Mouse (Mus musculus): ENCODE measurements around the gene Treml2. TPM values are rescaled to one million over a fixed set of nuclear protein-coding genes. Genes with fewer than 3 reads are reported as not detected.
A peak's percentile ranks its signal among the peaks of the same experiment; 100 is the strongest.

The Treml2 gene
- polyA plus RNA-seq, 1 experiment from 2014 or later: 0.29 TPM

DNA sequence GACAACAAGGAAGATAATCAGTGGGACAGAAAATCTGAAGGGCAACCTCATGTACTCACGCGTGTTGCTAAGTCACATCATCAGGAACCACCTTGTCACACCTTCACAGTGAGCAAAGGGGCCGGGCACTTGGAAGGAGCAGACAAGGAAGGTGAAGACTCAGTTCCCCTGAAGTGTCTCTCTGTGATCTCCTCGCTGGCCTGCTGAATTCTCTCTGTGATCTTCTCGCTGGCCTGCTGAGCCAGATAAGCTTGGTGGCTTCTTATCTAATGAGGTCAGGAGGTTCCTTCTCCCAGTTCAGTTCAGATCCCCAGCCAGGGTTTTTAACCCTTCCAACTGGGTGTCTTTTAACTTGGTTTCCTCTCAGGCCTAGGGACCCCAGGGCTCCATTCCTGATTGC, 27.1 kb upstream of the Treml2 start:
- WGBS: 73% methylated on average over 5 of the region's 5 CpGs
- Histone ChIP-seq H3K4me3 (replicated peaks) (no peak overlapping the region), H3K9ac (no peak overlapping the region), H3K4me1 (no peaks in the 10 kb centered on the region), H3K27me3 (no peaks in the 10 kb centered on the region), H3K27ac (no peak overlapping the region), H3K9me3 (replicated peaks) (no peaks in the 10 kb centered on the region), H3K4me2 (no peak overlapping the region), H3K36me3 (no peaks in the 10 kb centered on the region)
- 0 out of 2 replicates have a peak, but pooled peaks have one; percentile 56 for ATAC-seq (replicated peaks; ENCODE audit: low FRiP score)

- WGBS: 94% methylated on average over 4 of the region's 4 CpGs
- no peak overlapping the region for H3K9ac ChIP-seq
- no peaks in the 10 kb centered on the region for H3K36me3 ChIP-seq
- no peaks in the 10 kb centered on the region for H3K4me1 ChIP-seq
- no peaks in the 10 kb centered on the region for H3K9me3 ChIP-seq (replicated peaks)
- H3K27me3 ChIP-seq: no peaks in the 10 kb centered on the region
- ATAC-seq (replicated peaks; ENCODE audit: low FRiP score): no peak
- H3K4me2 ChIP-seq: no peak overlapping the region
- H3K4me3 ChIP-seq (replicated peaks): no peak overlapping the region
- no peak overlapping the region for H3K27ac ChIP-seq
Observed at GRCm38 (mm10) chr17:48272598-48272997, 26.7 kb upstream of the Treml2 start.

GRCm38 (mm10) chr17:48274098-48274497, 25.2 kb upstream of the Treml2 start:
- 81% methylated on average over 4 of the region's 4 CpGs for WGBS
- no peak for ATAC-seq (replicated peaks; ENCODE audit: low FRiP score)
- Histone ChIP-seq H3K4me3 (replicated peaks) (no peak overlapping the region), H3K27ac (no peak overlapping the region), H3K9me3 (replicated peaks) (no peaks in the 10 kb centered on the region), H3K4me2 (no peak overlapping the region), H3K27me3 (no peaks in the 10 kb centered on the region), H3K4me1 (no peaks in the 10 kb centered on the region), H3K9ac (no peak overlapping the region), H3K36me3 (no peaks in the 10 kb centered on the region)

DNA sequence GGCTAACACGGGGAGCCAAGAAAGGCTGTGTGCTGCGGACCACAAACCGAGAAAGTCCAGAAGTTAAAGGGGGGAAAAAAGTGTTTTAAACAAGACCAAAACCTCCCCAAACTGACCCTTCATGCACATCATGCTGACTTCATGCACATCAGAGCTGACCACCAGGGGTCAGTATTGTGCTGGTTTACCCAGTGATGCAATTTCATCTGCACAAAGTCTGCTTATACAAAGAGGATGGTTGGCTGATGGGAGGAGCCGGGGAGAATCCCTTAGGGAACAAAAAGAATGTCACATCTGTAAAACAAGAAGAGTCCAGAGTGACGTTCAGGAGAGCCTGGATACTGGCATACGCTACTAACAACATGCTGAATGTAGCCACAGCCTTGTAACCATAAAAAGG, 24.4 kb upstream of the Treml2 start:
- Histone ChIP-seq H3K36me3 (no peaks in the 10 kb centered on the region), H3K27ac (no peak overlapping the region), H3K27me3 (no peaks in the 10 kb centered on the region), H3K9me3 (replicated peaks) (no peaks in the 10 kb centered on the region), H3K4me1 (no peaks in the 10 kb centered on the region), H3K9ac (no peak overlapping the region), H3K4me3 (replicated peaks) (no peak overlapping the region), H3K4me2 (no peak overlapping the region)
- no peak for ATAC-seq (replicated peaks; ENCODE audit: low FRiP score)
- WGBS: 34% methylated on average over 6 of the region's 6 CpGs

GRCm38 (mm10) chr17:48275736-48276135, 23.6 kb upstream of the Treml2 start:
- Histone ChIP-seq H3K36me3 (no peaks in the 10 kb centered on the region), H3K4me2 (no peak overlapping the region), H3K4me3 (replicated peaks) (no peak overlapping the region), H3K9me3 (replicated peaks) (no peaks in the 10 kb centered on the region), H3K4me1 (0 out of 2 replicates have a peak, but pooled peaks cover under 1% of the 10 kb centered on the region), H3K9ac (no peak overlapping the region), H3K27ac (no peak overlapping the region), H3K27me3 (no peaks in the 10 kb centered on the region)
- no peak for ATAC-seq (replicated peaks; ENCODE audit: low FRiP score)
- 65% methylated on average over 7 of the region's 7 CpGs for WGBS

- Histone ChIP-seq H3K9ac (no peak overlapping the region), H3K4me1 (peaks cover 15% of the 10 kb centered on the region), H3K9me3 (replicated peaks) (no peaks in the 10 kb centered on the region), H3K27ac (no peak overlapping the region), H3K27me3 (no peaks in the 10 kb centered on the region), H3K4me3 (replicated peaks) (no peak overlapping the region), H3K4me2 (no peak overlapping the region), H3K36me3 (no peaks in the 10 kb centered on the region)
- ATAC-seq (replicated peaks; ENCODE audit: low FRiP score): no peak
Observed at GRCm38 (mm10) chr17:48278381-48278780, 20.9 kb upstream of the Treml2 start.

- WGBS: 78% methylated on average over 4 of the region's 4 CpGs
- Histone ChIP-seq H3K4me2 (no peak overlapping the region), H3K27ac (no peak overlapping the region), H3K4me1 (peaks cover 15% of the 10 kb centered on the region), H3K4me3 (replicated peaks) (no peak overlapping the region), H3K36me3 (no peaks in the 10 kb centered on the region), H3K9me3 (replicated peaks) (no peaks in the 10 kb centered on the region), H3K9ac (no peak overlapping the region), H3K27me3 (no peaks in the 10 kb centered on the region)
- no peak for ATAC-seq (replicated peaks; ENCODE audit: low FRiP score)
Observed at GRCm38 (mm10) chr17:48279002-48279401, 20.3 kb upstream of the Treml2 start.

DNA sequence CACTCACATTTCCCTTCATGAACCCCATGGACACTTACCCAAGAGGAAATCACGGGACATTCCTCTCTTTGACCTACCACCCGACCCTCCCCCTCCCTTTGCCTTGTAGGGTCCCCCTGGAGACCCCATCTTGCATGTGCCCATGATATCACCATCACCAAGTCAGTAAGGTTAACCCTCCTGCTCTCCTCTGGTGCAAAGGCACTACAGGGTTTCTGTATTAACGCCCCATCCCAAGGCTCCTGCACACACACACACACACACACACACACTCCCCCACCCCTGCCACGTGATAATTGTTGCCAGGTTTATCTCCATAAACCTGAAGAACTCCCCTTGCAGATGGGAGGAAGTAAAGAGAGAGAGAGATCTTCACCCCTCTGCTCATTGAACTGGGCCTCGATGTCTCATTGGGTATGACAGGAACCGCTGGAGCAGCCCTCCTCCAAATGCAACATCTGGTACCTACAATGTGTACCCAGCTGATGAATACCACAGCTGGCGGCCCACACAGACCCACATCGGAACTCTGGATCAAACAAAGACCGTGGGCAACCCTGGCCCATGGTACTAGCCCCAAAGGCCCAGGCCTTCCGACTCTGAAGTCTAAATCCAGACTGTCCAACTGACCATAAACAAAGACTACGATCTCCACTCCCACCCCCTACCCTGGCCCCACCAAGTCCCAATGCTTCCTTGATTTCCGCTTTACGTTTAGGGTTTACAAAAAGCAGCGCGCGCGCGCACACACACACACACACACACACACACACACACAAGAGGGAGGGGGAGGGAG, 18.2 kb upstream of the Treml2 start:
- H3K27me3 ChIP-seq: no peaks in the 10 kb centered on the region
- ATAC-seq (replicated peaks; ENCODE audit: low FRiP score): peak; percentile 70; the same call in 1 of the 2 replicates
- no peaks in the 10 kb centered on the region for H3K9me3 ChIP-seq (replicated peaks)
- no peaks in the 10 kb centered on the region for H3K36me3 ChIP-seq
- no peak overlapping the region for H3K9ac ChIP-seq
- WGBS: 37% methylated on average over 18 of the region's 18 CpGs
- peak overlapping the region; percentile 32 for H3K4me3 ChIP-seq (replicated peaks)
- H3K27ac ChIP-seq: peak overlapping the region; percentile 70
- peak overlapping the region; percentile 55 for H3K4me2 ChIP-seq
- H3K4me1 ChIP-seq: peaks cover 15% of the 10 kb centered on the region

DNA sequence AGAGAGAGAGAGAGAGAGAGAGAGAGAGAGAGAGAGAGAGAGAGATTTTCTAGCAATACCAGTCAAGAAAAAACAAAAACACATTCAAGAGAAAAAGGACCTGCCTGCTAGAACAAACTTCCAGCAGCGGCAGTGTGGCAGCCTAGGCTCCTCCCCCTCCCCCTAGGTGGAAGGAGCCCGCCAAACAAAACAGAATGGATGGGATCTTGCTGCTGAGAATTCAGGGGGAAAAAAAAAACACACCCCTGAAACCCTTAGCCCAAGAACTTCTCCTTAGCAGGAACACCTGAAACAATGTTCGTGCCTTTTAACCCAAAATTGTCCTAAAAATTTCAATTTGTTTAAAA, 17.6 kb upstream of the Treml2 start:
- 5% methylated on average over 3 of the region's 3 CpGs for WGBS
- H3K27me3 ChIP-seq: no peaks in the 10 kb centered on the region
- peak overlapping the region; percentile 70 for H3K27ac ChIP-seq
- H3K4me3 ChIP-seq (replicated peaks): peak overlapping the region; percentile 32
- peak overlapping the region; percentile 55 for H3K4me2 ChIP-seq
- H3K9me3 ChIP-seq (replicated peaks): no peaks in the 10 kb centered on the region
- no peak overlapping the region for H3K9ac ChIP-seq
- peaks cover 15% of the 10 kb centered on the region for H3K4me1 ChIP-seq
- no peak for ATAC-seq (replicated peaks; ENCODE audit: low FRiP score)
- no peaks in the 10 kb centered on the region for H3K36me3 ChIP-seq

GRCm38 (mm10) chr17:48286765-48287164, 12.5 kb upstream of the Treml2 start:
- H3K27me3 ChIP-seq: no peaks in the 10 kb centered on the region
- no peaks in the 10 kb centered on the region for H3K9me3 ChIP-seq (replicated peaks)
- H3K9ac ChIP-seq: no peak overlapping the region
- peaks cover 5% of the 10 kb centered on the region; the same call in 1 of the 2 replicates for H3K4me1 ChIP-seq
- H3K27ac ChIP-seq: no peak overlapping the region
- no peak for ATAC-seq (replicated peaks; ENCODE audit: low FRiP score)
- no peak overlapping the region for H3K4me2 ChIP-seq
- 24% methylated on average over 1 of the region's 1 CpGs for WGBS
- H3K36me3 ChIP-seq: no peaks in the 10 kb centered on the region
- H3K4me3 ChIP-seq (replicated peaks): no peak overlapping the region

- Histone ChIP-seq H3K4me3 (replicated peaks) (no peak overlapping the region), H3K4me1 (0 out of 2 replicates have a peak, but pooled peaks cover 3% of the 10 kb centered on the region), H3K27me3 (no peaks in the 10 kb centered on the region), H3K4me2 (no peak overlapping the region), H3K9ac (no peak overlapping the region), H3K9me3 (replicated peaks) (no peaks in the 10 kb centered on the region), H3K36me3 (no peaks in the 10 kb centered on the region), H3K27ac (no peak overlapping the region)
- 71% methylated on average over 2 of the region's 2 CpGs for WGBS
- no peak for ATAC-seq (replicated peaks; ENCODE audit: low FRiP score)
Observed at GRCm38 (mm10) chr17:48287276-48287675, 12.0 kb upstream of the Treml2 start.

- Histone ChIP-seq H3K27me3 (no peaks in the 10 kb centered on the region), H3K4me3 (replicated peaks) (no peak overlapping the region), H3K9me3 (replicated peaks) (no peaks in the 10 kb centered on the region), H3K9ac (no peak overlapping the region), H3K36me3 (no peaks in the 10 kb centered on the region), H3K4me1 (no peaks in the 10 kb centered on the region), H3K27ac (no peak overlapping the region), H3K4me2 (no peak overlapping the region)
- 82% methylated on average over 5 of the region's 5 CpGs for WGBS
- ATAC-seq (replicated peaks; ENCODE audit: low FRiP score): no peak
Observed at GRCm38 (mm10) chr17:48293500-48294194, 5.7 kb upstream of the Treml2 start.
